Mouse (Mus musculus) neutrophil, adult 5-6 weeks (primary cell): Measurements from ENCODE around the gene Mbip. TPM values are rescaled to one million over a fixed set of nuclear protein-coding genes. Genes with fewer than 3 reads are reported as not detected.

Experiments used
- ATAC-seq: fragments of 151-379, 151-347 bp; 2 replicates; pipeline ENCODE4 v1.8.0; 2017; ENCODE audit warnings: mild to moderate bottlenecking, moderate TSS enrichment; ENCODE audit not compliant: insufficient number of reproducible peaks, poor library complexity, low FRiP score, severe bottlenecking; ENCODE audit errors: extremely low read depth
- total RNA-seq: library from RNA; stranded (forward); fragments of 200-1000 nt; gene quantifications from 2 replicates; pipeline ENCODE4 v1.2.3, GENCODE M21; 2017

Gene Mbip
- 30.9 and 31.9 TPM in 2 replicates for total RNA-seq

GRCm38 (mm10) chr12:56345367-56346089 is at the start of gene Mbip:
Mbip (minus strand) TSS chr12:56345894.
- ATAC-seq: peak; percentile 100

GRCm38 (mm10) chr12:56387647-56388205 is 42.0 kb upstream of the Mbip start:
- ATAC-seq: no peak

- ATAC-seq: no peak
These were observed 41.4 kb upstream of the Mbip start for GRCm38 (mm10) chr12:56386955-56387646.

GRCm38 (mm10) chr12:56344771-56345314 is 851 bp downstream of the Mbip start:
- ATAC-seq: no peak

DNA sequence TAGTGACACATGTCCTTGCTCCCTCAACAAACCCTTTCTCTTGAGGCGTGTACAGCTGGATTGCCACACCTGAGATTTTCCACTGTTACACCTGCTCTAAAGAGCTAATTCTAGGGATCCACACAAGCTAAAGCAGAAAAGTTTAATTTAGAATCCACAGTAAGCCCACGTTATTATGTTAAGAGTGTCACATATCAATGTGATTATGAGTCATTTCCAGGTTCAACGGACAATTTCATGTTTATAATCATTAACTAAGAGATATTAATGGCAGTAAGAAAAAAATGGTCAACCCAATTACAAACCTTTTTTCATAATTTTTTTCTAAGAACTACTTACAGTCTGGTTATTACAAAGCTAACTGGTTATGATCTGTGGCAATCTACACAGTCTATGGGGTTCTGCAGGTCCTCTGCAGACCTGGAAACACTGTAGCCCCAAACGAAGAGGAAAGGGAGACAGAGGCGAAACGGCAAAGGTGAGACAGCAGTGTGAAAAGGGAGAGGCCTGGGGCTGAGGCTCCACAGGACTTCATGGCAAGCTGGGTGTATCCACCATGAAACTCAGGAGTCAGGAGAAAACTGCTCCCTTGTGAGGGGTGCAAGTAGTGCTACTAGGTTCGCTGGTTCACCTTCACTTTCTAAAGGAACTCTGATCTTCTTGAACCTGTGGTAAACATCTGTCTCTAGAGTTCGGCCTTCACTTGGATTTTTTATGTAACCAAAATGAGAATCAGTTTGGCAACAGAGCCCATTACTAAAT is 6.2 kb downstream of the Mbip start:
- ATAC-seq: no peak

DNA sequence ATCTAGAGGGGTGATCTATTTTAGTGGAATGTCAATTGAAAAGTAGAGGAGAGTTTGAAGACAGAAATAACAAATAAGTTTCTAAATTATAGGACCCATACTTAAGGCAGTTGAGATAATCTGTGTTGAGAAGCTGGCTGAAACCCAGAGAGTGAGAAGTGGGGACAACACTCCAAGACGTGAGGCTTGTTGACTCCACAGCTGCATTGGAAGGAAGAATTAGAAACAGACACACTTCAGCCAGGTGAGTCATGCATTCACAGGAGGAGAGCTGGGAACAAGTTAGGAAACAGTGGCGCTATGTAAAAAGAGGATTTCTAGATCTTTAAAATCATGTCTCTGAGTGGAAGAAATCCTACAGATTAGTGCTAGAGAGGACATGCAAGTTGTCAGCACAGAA is 12.2 kb downstream of the Mbip start:
- ATAC-seq: no peak

- ATAC-seq: no peak
These were observed 13.2 kb downstream of the Mbip start for GRCm38 (mm10) chr12:56332475-56332874.

DNA sequence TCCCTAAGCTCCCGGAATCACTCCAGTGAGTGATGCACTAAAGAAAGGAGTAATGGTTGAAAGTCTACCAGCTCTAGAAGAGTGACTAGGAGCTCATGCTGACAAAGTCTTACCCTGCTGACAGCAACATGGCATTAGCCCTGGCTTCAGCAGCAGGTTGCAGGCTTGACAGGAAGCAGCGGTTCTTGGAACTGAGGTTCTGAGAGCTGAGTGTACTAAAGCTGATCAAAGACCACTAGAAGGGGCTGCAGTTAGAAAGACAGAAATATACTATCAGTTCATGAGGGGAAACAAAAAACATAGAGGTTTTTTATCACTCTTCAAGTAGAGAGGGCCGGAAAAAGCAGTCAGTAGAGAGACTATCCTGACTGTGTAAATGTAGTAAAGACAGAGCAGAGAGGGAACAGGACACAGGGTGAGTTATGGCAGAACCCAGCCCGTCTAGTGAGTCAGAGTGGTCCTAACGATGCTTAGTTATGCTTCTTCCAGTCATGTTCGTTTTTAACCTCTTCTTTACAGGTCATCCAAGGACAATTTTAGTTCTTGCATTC is 18.2 kb downstream of the Mbip start:
- ATAC-seq: no peak

GRCm38 (mm10) chr12:56325851-56326250 is 19.8 kb downstream of the Mbip start:
- no peak for ATAC-seq

GRCm38 (mm10) chr12:56318941-56319340 is 26.8 kb downstream of the Mbip start:
- ATAC-seq: no peak

DNA sequence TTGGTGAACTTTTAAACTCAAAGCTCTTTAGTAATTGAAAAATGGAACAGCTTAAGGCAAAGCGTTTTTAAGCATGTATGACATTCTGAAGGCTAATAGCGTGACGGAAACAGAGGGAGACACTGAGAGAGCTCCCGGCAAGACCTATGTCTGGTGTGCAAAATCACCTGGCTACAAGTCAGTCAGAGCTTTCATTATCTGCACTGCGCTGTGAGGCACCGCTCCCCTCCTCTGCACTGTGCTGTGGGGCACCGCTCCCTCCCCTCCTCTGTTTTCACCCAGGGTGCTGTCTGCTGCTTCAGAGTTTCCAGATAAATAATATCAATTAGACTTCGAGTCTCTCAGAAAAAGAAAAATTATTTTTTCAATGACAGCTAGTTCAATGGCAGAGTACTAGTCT is 27.6 kb downstream of the Mbip start:
- ATAC-seq: no peak

DNA sequence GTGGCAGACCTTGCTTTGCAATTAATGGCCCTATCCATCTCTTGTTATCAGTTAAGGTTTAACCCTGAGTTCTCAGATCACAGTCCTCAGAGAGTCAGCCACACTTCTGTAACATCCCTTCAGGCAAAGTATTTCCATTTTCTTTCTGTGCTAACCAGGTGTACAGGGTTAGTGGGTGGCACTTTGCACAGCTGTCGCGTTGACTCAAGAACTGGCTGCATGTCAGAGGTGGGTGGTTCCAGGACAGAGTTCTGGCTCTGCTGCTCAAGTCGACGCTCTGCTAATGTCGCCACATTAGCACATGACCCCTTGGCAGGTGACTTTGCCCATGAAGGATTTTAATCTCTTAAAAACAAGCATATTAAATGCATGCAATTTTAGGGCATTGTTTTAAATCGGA is 39.9 kb downstream of the Mbip start:
- ATAC-seq: no peak

DNA sequence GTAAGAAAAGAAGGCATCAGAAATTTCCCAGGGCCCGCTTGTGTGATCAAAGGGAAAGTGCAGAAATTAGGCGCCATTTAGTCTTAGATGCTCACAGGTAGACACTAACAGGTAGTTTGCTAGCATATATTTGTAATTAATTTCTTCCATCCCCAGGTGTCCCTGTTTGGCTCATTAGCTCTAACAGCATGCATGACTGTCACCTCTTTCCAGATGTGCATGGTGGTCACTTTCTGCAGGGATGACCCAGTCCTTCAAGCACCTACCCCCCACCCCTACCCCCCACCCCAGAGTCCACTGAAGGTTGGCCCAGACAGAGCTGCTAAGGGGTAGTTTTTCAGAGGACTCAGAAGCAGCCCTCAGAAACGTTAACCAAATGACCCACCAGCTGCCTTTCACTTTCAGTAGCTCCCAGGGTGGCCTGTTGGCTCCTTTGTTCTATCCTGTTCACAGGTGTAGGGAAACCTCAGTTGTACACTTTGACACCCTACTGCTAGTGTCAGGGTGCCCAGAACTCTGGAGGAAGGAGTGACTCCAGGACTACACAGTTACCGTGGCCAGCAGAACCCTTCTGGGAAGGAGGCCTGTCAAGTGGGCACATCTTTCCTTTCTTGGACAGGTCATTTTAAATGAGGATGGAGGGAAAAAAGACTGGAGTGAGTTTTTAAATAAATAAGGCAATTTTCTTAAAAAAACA is 43.2 kb downstream of the Mbip start:
- ATAC-seq: no peak

- ATAC-seq: no peak
These were observed 44.0 kb downstream of the Mbip start for GRCm38 (mm10) chr12:56301487-56302293.

- no peak for ATAC-seq
These were observed 46.1 kb downstream of the Mbip start for GRCm38 (mm10) chr12:56299610-56300009.

DNA sequence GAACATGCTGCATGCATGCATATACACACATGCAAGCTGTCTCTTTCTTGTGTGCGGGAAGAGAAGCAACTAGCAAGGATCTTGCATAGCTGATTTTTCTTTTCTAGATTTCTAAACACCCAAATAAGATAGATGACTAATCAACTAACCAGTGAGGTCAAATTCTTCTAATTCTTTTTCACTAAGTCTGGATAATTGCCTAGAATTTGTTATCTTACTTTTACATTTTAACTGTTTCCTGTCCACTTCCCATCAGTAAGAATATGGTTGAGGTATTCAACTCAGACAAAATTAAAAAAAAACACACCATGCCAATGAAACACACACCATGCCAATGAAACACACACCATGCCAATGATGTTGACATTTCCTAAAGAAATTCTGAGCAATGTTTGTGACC is 46.8 kb downstream of the Mbip start:
- no peak for ATAC-seq

DNA sequence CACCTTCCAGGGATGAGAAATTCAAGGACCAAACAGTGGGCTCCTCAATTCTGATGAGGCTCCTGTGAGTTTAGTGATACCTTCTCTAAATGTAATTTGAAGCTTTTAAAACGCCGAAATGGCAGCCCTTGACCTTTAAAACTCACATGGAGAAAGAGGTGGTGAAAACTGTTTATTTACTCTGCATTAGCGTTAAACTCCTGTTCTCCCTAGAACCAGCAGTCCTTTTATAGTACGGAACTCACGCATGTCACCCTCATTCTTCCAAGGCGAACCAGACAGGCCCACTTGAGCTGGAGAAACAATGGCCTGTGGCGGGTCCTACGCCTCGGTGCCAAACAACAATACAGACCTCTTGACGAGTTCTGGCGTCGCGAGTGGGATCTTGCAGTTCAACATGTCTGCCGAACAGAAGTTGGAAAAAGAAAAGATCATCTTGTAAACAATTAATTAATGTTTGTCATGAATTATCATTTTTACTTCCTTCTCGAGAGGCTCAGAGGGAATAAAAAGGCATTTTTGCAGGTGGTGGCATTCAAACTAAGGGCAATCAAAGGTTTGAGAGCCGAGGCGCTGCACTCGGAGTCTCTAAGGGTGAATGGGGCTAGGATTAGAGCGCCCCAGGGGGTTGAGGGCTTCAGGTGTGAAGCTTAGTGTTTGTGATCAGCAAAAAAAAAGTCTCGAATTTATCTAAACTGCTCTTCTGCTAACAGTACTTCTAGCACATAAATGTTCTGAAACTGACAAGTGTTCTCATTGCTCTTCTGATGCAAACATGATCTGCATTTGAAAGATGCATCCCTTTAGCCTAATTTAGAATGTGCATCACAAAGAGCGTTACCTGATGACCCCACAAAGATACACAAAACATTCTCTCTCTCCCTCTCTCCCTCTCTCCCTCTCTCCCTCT is 47.5 kb downstream of the Mbip start:
- ATAC-seq: no peak
